Mouse (Mus musculus): ENCODE measurements at regions not wholly inside any gene's neighbourhood (a gene's known extent, or its start where the extent isn't known, plus 50 kb on each side); places are given as distances from the start of the nearest gene placed in this dataset.

DNA sequence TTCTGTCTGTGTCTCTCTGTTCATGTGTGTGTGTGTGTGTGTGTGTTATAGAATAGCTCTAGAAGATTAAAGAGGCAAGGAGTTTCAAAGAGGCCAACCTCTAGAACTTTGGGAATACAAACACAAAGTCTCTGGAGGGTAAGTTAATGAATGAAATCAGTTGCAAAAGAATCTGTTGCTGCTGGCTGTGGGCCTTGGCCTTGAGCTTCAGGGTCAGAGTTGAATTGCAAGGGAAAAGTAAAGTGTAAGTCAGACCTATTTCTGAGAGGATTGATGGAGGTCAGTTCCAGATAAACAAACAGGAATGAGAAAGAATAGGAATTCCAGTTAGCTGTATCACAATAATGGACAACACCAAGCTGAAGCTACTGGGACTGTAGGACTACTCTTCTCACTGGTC is 250.9 kb downstream of the Gm11232 start:
- TF ChIP-seq USF1 (IDR thresholded peaks at IDR 0.05; ENCODE audit: low read depth) (no peak), CTCF (IDR thresholded peaks at IDR 0.05; ENCODE audit: control insufficient read depth, insufficient read depth, insufficient read length) (no peak), MYOG (IDR thresholded peaks at IDR 0.05; ENCODE audit: control insufficient read depth, extremely low read depth, insufficient read length) (no peak), MYOD1 (IDR thresholded peaks at IDR 0.05; ENCODE audit: control insufficient read depth, insufficient read length, low read depth) (no peak)
